Mouse (Mus musculus): ENCODE measurements around the gene Lhfpl2.
A peak's percentile ranks its signal among the peaks of the same experiment; 100 is the strongest.

The Lhfpl2 gene

GRCm38 (mm10) chr13:94175379-94176050 lies 117.9 kb downstream of the Lhfpl2 start:
- DNase-seq, result no peak

- DNase-seq, result no peak
Observed at GRCm38 (mm10) chr13:94177148-94177547, 119.6 kb downstream of the Lhfpl2 start.

- DNase-seq, result no peak
Observed at GRCm38 (mm10) chr13:94178401-94179040, 120.9 kb downstream of the Lhfpl2 start.

GRCm38 (mm10) chr13:94180477-94181420 lies 123.2 kb downstream of the Lhfpl2 start:
- no peak for DNase-seq

- DNase-seq, result peak; percentile 44 to 50
Observed at GRCm38 (mm10) chr13:94182026-94182425, 124.4 kb downstream of the Lhfpl2 start.

GRCm38 (mm10) chr13:94183372-94184021 lies 125.9 kb downstream of the Lhfpl2 start:
- no peak for DNase-seq

GRCm38 (mm10) chr13:94184726-94185456 lies 127.3 kb downstream of the Lhfpl2 start:
- DNase-seq, result no peak

- no peak for DNase-seq
Observed at GRCm38 (mm10) chr13:94185631-94186030, 128.0 kb downstream of the Lhfpl2 start.

- no peak for DNase-seq
Observed at GRCm38 (mm10) chr13:94188200-94189086, 130.8 kb downstream of the Lhfpl2 start.

GRCm38 (mm10) chr13:94190386-94190785 lies 132.8 kb downstream of the Lhfpl2 start:
- DNase-seq, result no peak

- DNase-seq, result no peak
Observed at GRCm38 (mm10) chr13:94193227-94193626, 135.6 kb downstream of the Lhfpl2 start.

GRCm38 (mm10) chr13:94198616-94199015 lies 141.0 kb downstream of the Lhfpl2 start:
- DNase-seq, result no peak

GRCm38 (mm10) chr13:94199829-94200228 lies 142.2 kb downstream of the Lhfpl2 start:
- DNase-seq, result no peak

- peak; percentile 18 to 25 for DNase-seq
Observed at GRCm38 (mm10) chr13:94205234-94205633, 147.6 kb downstream of the Lhfpl2 start.

- DNase-seq, result no peak
Observed at GRCm38 (mm10) chr13:94207973-94208372, 150.4 kb downstream of the Lhfpl2 start.

- DNase-seq, result no peak
Observed at GRCm38 (mm10) chr13:94208892-94209291, 151.3 kb downstream of the Lhfpl2 start.

- DNase-seq, result no peak
Observed at GRCm38 (mm10) chr13:94211236-94212119, 153.9 kb downstream of the Lhfpl2 start.

GRCm38 (mm10) chr13:94212179-94212578 lies 154.6 kb downstream of the Lhfpl2 start:
- DNase-seq, result no peak

- DNase-seq, result peak in 1 of 2 experiments; percentile 27
Observed at GRCm38 (mm10) chr13:94212716-94213115, 155.1 kb downstream of the Lhfpl2 start.

- DNase-seq, result no peak
Observed at GRCm38 (mm10) chr13:94223609-94224008, 166.0 kb downstream of the Lhfpl2 start.

Data from kidney, adult 8-10 months (tissue).